Mouse (Mus musculus) CH12F3 (cell line): ENCODE measurements around the gene Ube3b.

Source experiments
- in situ Hi-C: fragments of 300-500 bp; cut with MboI; formaldehyde crosslinking; loops from 2 replicates; pipeline ENCODE4 v1.14.3; 2020; ENCODE audit warnings: low sequenced_read_pairs

Ube3b gene

DNA sequence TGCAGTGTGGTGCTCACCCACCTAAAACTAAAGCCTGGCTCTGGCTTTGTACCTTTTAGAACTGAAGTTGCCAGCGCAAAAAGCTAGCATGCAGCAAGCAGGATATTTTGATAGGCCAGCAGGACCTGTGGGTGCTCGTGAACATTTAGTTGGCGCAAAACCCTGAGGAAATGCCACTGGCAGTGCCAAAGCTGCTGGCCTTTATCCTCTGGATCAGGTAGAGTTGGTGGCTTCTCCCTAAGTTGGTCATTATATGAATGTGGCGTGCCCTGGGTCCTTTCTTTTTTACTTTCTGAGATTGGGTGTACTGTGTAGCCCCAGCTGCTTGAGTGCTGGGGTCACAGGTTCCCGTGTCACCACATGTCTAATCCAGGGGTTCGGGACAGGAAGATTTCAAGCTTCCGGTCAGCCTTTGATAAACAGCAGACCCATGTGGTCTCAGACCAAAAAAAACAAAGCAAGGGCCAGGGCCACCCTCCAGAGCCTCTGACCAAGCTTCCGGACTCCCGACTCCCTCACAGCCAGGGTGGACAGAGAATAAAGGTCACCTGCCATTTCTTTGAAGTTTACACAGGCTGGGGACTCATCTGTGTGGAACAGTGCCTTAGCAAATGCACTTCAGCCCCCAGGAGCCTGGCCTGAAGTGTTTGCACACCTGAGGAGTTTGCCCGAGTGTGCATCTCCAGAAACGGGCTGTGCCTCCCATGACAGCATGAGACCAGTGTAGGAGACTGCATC, 41.3 kb downstream of the Ube3b start:
- in situ Hi-C loops, result no loop called here

GRCm38 (mm10) chr5:114422591-114422990, 42.2 kb downstream of the Ube3b start:
- in situ Hi-C loops, result no loop called here

DNA sequence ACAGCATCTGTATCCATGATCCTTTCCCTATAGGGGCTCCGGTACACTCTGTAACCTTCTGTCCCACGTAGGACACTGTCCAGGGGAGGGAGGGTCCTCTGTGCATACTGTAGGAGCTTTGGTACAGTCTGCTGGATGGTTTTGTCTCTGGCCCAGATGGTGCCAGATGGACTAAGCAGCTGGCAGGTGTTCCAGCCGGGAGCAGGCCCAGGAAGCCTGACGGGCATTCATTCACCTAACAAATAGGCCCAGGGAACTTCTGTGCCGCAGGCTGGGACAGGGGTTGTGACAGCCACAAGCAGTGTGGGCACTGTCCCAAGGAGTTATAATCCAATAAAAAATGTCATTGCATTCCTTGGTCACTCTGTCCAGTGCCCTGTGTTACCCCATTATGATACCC, 43.6 kb downstream of the Ube3b start:
- in situ Hi-C loops, result no loop called here

DNA sequence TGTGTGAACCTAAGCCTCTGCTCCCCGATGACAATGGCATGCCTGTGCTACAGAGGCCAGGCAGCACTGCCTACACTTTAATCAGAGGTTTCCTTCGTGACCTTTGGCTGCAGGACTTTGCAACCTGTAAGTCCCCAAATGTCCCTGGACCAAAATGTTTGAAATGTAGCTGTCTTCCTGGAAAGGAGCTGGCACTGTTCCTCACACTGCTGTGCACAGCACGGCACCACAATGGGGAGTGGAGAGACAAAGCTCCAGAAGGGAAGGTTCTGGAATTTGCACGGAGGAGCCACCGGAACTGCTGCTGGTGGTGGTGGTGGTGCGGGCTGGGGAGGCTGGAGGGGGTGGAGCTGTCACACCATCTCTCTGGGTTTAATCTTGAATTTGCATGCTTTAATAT, 46.3 kb downstream of the Ube3b start:
- in situ Hi-C loops, result no loop called here

DNA sequence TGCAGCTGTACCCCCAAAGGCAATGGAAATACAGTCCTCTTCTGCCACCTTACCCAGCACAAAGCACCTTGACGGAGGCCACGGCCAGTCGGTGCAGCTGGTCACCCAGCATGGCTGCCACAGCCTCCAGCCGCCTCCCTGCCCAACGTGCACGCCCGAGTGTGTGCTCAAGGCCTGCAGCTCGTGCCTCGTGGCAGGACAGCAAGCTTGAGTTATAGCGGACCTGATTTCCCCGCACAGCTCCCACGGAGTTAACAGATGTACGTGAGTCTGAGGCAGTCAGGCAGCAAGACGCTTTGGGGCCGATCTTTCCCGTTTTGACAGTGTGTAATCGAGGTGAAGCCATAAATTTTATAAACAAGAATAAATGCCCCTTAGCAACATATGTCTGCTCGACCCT, 48.2 kb downstream of the Ube3b start:
- in situ Hi-C loops, result no loop called here

GRCm38 (mm10) chr5:114429781-114430180, 49.4 kb downstream of the Ube3b start:
- in situ Hi-C loops, result no loop called here

DNA sequence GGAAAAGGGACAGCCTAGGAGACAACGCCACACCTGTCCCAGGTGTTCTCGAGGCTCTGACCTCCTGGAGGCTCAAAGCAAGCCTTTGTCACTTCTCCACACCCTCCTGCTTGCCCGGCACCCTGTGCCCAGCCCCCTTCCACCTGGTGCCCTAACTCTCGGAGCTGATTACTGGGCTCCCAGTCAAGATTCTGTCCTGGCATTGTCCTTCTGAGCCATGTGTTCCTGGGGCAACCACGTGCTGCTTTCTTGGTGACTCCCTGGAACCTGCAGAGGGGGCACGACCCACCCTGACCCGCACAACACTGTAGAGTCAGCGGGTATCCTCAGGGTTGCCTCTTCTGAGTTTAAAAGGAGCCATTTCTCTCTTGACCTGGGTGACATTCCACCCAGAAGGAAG, 54.0 kb downstream of the Ube3b start:
- in situ Hi-C loops, result no loop called here

DNA sequence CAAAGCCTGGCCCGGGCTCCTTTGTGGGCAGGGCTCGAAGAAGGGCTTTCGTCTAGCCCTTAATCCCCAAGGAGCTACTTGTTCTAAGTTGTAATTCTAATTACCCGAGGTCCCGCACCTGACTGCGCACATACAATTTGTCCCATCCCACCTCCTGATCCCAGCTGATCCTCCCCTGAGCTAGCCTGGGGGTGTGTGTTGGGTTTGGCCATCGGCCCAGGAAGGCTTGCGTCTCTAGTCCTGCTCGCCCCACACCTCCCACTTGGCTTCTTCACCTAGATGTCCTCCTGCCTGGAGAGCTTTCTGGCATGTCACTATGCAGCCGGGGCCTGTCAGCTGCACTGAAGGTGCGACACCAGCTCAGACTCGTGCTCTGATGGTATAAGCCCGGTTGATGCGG, 55.2 kb downstream of the Ube3b start:
- in situ Hi-C loops, result no loop called here

GRCm38 (mm10) chr5:114443566-114444367, 63.4 kb downstream of the Ube3b start, which contains the start of the genes Mmab and Mvk:
Gene Mmab, minus strand, starts transcription at chr5:114444060.
Gene Mvk, plus strand, starts transcription at chr5:114444269.
- in situ Hi-C loops, result no loop called here

GRCm38 (mm10) chr5:114444368-114444692, 63.9 kb downstream of the Ube3b start:
- in situ Hi-C loops, result no loop called here

- in situ Hi-C loops, result no loop called here
Observed at GRCm38 (mm10) chr5:114449011-114449410, 68.6 kb downstream of the Ube3b start.

- in situ Hi-C loops, result no loop called here
Observed at GRCm38 (mm10) chr5:114456287-114456686, 75.9 kb downstream of the Ube3b start.

DNA sequence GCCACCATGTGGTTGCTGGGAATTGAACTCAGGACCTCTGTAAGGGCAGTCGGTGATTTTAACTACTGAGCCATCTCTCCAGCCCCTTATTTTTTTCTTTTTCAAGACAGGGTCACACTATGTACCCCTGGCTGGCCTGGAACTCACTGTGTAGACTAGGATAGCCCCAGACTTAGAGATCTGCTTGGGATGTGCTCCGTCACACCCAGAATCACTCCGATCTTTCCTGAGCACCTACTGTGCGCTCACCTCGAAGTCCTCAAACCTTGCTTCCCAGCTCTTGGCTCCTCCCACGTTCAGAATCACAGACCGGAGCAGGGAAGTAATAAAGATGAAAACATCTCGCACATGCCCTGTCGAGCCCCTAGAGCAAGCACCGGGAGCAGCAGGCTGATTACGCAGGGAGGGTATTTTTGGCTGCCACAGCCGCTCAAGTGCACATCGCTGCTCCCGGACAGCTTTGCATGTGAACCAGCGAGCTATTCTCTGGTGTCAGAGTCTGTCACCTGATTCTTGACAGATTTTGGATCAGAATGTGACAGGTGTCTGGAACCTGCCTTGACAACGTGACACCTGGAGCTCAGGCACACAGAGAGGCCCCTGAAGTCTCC, 76.7 kb downstream of the Ube3b start:
- in situ Hi-C loops, result no loop called here

DNA sequence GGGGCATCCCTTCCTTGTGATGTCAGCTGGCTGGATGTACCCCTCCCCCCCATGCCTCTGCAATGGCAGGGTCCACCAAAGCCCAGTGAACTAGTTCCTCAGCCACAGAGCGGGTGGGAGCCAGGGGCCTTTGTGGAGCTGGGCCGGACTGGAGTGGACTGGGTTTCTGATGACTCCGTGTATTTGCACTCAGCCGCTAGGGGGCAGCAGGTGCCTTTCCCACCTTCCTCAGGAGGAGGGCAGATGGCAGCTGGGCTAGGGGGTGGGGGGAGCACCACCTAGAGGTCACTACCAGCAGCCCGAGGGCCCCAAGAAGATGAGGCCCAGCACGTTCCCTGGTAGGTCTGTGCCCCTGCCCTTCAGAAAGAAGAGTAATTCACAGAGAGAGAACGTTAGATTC, 80.8 kb downstream of the Ube3b start:
- in situ Hi-C loops, result no loop called here

GRCm38 (mm10) chr5:114462067-114463040, 81.9 kb downstream of the Ube3b start:
- in situ Hi-C loops, result no loop called here

- in situ Hi-C loops, result no loop called here
Observed at GRCm38 (mm10) chr5:114464561-114464960, 84.2 kb downstream of the Ube3b start.

GRCm38 (mm10) chr5:114465641-114466040, 85.2 kb downstream of the Ube3b start:
- in situ Hi-C loops, result no loop called here

DNA sequence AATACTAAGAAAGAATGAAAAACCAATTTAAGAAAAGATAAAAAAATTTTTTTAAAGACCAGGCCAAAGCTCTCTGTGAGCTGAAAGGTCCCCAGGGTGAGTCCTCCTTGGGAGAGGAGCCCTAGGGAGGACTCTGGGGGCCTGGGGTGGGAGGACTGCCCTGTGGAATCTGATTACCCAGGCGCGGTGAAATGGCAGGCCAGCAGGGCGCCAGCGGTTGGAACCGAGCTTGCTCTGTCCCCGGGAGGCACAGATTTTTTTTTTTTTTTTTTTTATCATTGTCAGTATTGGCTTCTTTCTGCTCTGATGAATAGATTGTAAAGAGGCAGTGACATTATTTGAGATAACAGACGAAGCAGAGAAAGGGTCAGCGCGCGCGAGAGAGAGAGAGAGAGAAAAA, 86.6 kb downstream of the Ube3b start:
- in situ Hi-C loops, result no loop called here

GRCm38 (mm10) chr5:114467430-114467829, 87.0 kb downstream of the Ube3b start:
- in situ Hi-C loops, result no loop called here

DNA sequence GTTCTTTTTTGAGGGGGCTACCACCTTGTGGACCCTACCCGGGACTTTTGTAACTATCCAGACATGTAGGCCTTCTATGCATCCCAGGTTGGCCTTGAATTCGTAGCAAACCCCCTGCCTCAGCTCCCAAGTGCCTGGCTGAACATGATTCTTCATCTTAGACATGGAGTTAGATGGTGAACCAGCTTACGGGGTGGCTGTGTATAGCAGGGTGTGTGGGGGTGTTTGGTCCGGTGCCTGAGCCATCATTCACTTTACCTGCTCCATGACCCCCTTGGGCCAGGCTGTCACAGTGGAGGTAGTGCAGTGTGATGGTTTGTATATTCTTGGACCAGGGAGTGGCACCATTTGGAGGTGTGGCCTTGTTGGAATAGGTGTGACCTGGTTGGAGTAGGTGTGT, 87.6 kb downstream of the Ube3b start:
- in situ Hi-C loops, result no loop called here

- in situ Hi-C loops, result no loop called here
Observed at GRCm38 (mm10) chr5:114470359-114470758, 90.0 kb downstream of the Ube3b start.
